Mouse (Mus musculus) bone marrow macrophage, adult 2 months (primary cell): ENCODE data around the gene Crygc. TPM values are rescaled to one million over a fixed set of nuclear protein-coding genes. Genes with fewer than 3 reads are reported as not detected.

Experiments used
- H3K27ac ChIP-seq: 2 replicates; pipeline ENCODE4 v1.5.1; 2012; ENCODE audit warnings: low read depth, low read length; ENCODE audit not compliant: insufficient read depth
- H3K4me1 ChIP-seq: 2 replicates; pipeline ENCODE4 v1.6.1; 2012; ENCODE audit warnings: low read length; ENCODE audit not compliant: control insufficient read depth, insufficient read depth
- H3K4me3 ChIP-seq: 2 replicates; pipeline ENCODE4 v1.5.1; 2012; ENCODE audit warnings: mild to moderate bottlenecking, low read length, moderate library complexity; ENCODE audit not compliant: insufficient read depth
- CTCF ChIP-seq: IDR thresholded peaks from 2 replicates; pipeline ENCODE4 v1.5.1; 2012; ENCODE audit warnings: low read depth, mild to moderate bottlenecking, low read length, moderate library complexity
- POLR2A ChIP-seq: IDR thresholded peaks from 2 replicates; pipeline ENCODE4 v1.6.1; 2012; ENCODE audit warnings: mild to moderate bottlenecking, low read depth, low read length, borderline replicate concordance
- polyA plus RNA-seq: library from polyadenylated mRNA; stranded (reverse); fragments of >200 nt; gene quantifications from 2 replicates; pipeline ENCODE4 v1.2.4, GENCODE M21; 2012; ENCODE audit not compliant: missing spikeins, insufficient read depth, insufficient read length

The Crygc gene
- polyA plus RNA-seq, 1 experiment: not detected

DNA sequence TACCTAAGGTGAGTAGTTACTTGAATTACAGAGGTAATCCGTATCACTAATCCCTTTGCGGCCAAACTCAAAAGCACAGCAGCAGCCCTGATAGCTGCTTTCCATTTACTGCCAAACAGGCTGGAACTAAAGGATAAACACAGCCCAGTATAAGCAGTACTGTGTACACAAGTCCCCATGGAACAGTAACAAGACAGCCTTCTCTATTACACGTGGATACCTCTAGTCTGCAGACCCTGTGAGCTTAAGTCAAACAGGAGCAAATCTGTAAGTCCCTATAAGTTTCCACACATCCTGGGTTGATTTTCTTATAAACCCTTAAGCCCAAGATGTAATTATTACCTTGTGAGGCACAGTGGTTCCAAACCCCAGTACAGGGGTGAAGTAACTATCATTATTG is 38.0 kb downstream of the Crygc start:
- H3K27ac ChIP-seq: no peak overlapping the region
- no peak overlapping the region for H3K4me3 ChIP-seq
- no peaks in the 10 kb centered on the region for H3K4me1 ChIP-seq
- TF ChIP-seq POLR2A (no peak), CTCF (no peak)

DNA sequence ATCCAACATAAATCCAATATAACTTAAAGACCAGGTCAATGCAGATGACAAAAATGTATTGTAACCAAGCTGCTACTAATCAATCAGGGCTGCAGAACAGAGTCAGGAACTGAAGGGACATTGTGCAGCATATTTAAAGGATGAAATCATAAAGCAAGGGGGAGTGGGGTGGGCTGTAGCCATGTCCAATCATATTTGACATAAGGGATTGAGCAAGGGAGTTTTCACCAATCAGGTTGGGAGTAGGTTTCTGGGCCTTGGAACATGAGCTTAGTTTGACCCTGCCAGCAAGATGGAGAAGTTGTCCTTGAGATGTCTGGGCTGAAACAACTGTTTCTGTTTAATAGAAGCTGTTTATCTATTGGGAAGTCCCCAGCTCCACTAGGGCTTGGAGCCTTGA is 40.8 kb downstream of the Crygc start, which contains the start of gene Akr1cl:
Gene Akr1cl (minus strand): TSS at position 119 of the 400 bp plus-strand sequence.
- Histone ChIP-seq H3K27ac (no peak within 1 kb of the TSS), H3K4me1 (no peaks in the 10 kb centered on the region), H3K4me3 (no peak within 1 kb of the TSS)
- TF ChIP-seq POLR2A: no peak

DNA sequence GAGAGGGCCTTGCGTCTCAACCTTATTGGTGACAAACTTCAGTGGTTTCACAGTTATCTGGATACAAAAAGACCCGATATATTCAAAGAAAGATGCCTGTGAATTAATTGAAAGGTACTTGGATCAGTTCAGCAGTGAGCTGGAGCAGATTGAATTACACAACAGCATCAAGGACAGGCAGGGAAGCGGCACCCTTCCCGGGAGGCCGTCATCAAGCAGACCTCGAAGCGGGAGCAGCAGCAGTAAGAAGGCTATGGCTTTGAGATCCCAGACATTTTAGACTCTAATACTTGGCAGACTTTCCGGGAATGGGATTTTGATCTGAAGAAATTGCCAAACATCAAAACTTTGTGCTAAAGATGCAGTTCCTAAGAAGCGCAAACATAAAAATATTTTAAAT is 45.3 kb downstream of the Crygc start:
- Histone ChIP-seq H3K4me1 (no peaks in the 10 kb centered on the region), H3K4me3 (no peak overlapping the region), H3K27ac (no peak overlapping the region)
- TF ChIP-seq POLR2A (no peak), CTCF (no peak)

Other genes starting within 250 kb of the Crygc start
- 24.1 and 24.9 TPM in 2 replicates for gene Plekhm3, start 116.9 kb downstream of the Crygc start, polyA plus RNA-seq
- not detected in 2 replicates for gene Akr1cl, start 40.9 kb downstream of the Crygc start, polyA plus RNA-seq
- not detected in 2 replicates for gene Cryge, start 22.5 kb downstream of the Crygc start, polyA plus RNA-seq
- not detected in 2 replicates for gene Crygd, start 10.2 kb downstream of the Crygc start, polyA plus RNA-seq
- not detected in 2 replicates for gene Crygb, start 8.6 kb upstream of the Crygc start, polyA plus RNA-seq
- gene Cryga, start 29.7 kb upstream of the Crygc start, polyA plus RNA-seq: not detected in 2 replicates
- not detected in 2 replicates for gene Gm28845, start 45.9 kb upstream of the Crygc start, polyA plus RNA-seq
- 1.3 and 2.1 TPM in 2 replicates for gene D630023F18Rik, start 49.5 kb upstream of the Crygc start, polyA plus RNA-seq
- 242 and 261 TPM in 2 replicates for gene Idh1, start 112.8 kb upstream of the Crygc start, polyA plus RNA-seq
- gene Pikfyve, start 113.0 kb upstream of the Crygc start, polyA plus RNA-seq: 35.0 and 37.5 TPM in 2 replicates
- gene Pth2r, start 208.4 kb upstream of the Crygc start, polyA plus RNA-seq: not detected in 2 replicates